Mouse (Mus musculus) neutrophil, adult 5-6 weeks (primary cell): Measurements from ENCODE around the gene Cacna1f. TPM values are rescaled to one million over a fixed set of nuclear protein-coding genes. Genes with fewer than 3 reads are reported as not detected.

Experiments
- ATAC-seq: fragments of 151-379, 151-347 bp; 2 replicates; pipeline ENCODE4 v1.8.0; 2017; ENCODE audit warnings: mild to moderate bottlenecking, moderate TSS enrichment; ENCODE audit not compliant: insufficient number of reproducible peaks, poor library complexity, low FRiP score, severe bottlenecking; ENCODE audit errors: extremely low read depth
- total RNA-seq: library from RNA; stranded (forward); fragments of 200-1000 nt; gene quantifications from 2 replicates; pipeline ENCODE4 v1.2.3, GENCODE M21; 2017

The Cacna1f gene
- total RNA-seq, 1 experiment from 2014 or later = not detected

- ATAC-seq = no peak
These were observed 3.8 kb downstream of the Cacna1f start for GRCm38 (mm10) chrX:7610536-7611258.

DNA sequence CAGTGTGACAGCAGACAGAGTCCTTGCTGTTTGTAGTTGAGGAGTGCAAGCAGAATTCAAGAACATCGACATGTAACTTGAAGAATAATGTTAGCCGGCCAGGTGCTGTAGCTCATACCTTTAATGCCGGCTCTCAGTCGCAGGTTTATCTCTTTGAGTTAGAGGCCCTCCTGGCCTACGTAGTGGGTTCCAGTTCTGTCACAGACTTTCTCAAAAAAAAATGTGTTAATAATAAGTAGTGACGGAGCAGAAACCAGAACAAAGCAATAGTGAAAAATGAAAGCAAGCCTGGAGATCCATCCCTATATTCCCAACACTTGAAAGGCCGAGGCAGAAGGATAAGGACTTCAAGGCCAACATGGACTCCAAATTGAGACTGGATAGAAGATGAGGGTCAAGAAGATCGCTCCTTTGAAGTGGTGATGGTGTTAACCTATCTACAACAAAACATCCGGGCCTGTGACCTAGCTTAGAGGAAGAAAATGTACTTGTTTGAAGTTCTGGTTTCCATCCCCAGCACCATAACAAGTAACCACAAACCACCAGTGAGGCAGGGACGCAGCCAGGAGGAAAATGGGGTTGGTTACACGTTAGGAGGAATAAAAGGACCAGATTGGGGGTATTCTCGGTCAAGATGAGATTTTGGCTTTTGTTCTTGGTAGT is 11.1 kb downstream of the Cacna1f start:
- no peak for ATAC-seq

DNA sequence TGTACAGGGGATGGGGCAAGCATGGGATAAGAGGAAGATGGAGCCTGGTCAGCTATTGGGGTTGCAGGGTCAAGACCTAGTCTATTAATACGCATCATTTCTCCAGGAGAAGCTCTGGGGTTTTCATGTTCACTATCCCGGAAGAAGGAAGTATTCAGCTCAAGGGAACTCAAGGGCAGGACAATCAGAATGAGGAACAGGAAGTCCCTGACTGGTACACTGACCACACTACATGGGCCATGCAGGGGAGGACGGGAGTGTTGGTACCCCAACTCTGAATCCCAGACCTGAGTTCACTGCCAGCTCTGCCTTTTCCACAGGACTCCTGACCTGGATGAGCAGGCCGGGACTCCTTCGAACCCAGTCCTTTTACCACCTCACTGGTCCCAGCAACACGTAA is 25.7 kb downstream of the Cacna1f start:
- 0 out of 2 replicates have a peak, but pooled peaks have one; percentile 23 for ATAC-seq

DNA sequence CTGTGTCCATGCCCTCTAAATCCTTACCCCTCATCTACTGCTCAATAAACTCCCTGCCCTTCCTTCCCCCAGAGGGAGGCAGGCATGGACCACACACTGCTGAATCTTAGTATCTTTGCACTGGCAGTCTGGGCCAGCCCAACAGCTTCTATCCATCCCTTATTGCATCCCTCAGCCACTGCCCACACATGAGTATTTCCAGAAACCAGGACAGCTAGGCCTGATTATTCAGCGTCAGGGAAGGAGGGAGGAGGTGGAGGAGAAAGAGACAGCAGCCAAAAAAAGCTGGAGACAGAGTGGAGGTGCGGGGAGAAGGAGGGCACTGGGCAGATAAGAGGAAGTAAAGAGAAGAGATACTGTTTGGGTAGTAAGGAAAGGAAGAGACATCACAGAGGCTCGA is 28.2 kb downstream of the Cacna1f start:
- no peak for ATAC-seq

DNA sequence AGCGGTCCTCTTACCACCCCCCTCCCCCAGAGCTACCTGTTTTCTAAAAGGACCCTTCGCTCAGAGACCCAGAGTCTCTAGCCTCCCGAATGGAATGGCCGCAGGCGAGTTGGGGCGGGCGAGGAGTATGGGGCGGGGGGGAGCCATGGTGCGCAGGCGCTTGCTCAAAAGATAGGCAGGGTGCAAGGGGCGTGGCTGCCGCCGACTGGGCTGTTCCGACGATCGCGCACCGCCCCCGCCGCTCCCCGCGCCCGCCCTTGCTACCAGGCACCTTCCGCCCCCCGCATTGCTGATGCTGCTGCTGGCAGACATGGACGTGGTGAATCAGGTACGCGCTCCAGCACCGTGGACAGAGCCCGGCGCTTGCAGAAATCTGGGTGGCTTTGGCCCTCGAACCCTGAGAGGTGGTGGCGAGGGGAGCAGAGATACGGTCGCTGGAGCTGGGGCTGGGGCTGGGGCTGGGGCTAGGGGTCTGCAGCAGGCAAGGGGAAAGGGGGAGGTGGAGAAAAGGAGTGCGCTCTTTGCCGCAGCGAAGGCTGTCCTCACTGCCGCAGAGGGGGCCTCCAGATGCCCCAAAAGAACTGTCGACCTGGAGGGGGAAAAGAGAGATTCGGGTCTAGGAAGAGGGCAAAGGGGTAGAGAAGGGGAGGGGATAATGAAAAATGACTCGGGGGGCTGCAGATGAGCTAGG is 31.7 kb downstream of the Cacna1f start, which contains the start of gene Syp:
TSS of gene Syp (plus strand) at position 71 of the 691 bp plus-strand sequence.
- ATAC-seq = peak; percentile 79

DNA sequence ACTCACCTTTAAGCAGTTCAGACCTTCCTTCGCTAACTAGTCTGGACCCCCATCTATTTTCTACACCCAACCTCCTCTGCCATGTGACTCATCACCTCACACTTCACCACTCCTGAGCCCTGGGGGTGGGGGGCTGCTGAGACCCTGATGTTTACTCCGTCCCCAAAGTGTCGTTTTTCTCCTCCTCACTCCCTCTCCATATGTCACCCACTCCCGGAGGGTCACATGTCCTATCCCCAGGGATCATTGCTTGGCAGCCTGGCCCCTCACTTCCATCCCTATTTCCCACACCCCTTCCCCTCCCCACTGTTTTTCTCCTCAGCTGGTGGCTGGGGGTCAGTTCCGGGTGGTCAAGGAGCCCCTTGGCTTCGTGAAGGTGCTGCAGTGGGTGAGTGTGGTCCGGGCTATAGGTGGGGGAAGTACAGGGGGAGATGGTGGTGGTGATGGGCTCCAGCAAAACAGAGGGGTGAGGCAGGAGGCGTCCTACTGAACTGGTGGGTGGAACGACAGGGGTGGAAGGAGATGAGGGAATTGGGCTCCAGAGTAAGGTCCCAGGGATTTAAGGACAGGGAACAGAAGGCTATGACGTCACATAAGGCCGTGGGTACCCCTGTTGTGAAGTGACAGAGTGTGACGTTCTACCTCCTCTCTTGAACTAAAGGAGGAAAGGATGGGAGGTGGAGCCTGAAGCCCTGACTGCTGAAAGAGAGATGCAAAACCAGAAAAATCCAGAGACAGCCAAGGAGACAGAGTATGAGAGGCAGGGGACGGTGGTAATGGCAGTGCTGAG is 32.8 kb downstream of the Cacna1f start:
- no peak for ATAC-seq

GRCm38 (mm10) chrX:7640785-7641184 is 33.9 kb downstream of the Cacna1f start:
- no peak for ATAC-seq

- peak; percentile 21; the same call in 1 of the 2 replicates for ATAC-seq
These were observed 38.5 kb downstream of the Cacna1f start for GRCm38 (mm10) chrX:7645349-7645748.

DNA sequence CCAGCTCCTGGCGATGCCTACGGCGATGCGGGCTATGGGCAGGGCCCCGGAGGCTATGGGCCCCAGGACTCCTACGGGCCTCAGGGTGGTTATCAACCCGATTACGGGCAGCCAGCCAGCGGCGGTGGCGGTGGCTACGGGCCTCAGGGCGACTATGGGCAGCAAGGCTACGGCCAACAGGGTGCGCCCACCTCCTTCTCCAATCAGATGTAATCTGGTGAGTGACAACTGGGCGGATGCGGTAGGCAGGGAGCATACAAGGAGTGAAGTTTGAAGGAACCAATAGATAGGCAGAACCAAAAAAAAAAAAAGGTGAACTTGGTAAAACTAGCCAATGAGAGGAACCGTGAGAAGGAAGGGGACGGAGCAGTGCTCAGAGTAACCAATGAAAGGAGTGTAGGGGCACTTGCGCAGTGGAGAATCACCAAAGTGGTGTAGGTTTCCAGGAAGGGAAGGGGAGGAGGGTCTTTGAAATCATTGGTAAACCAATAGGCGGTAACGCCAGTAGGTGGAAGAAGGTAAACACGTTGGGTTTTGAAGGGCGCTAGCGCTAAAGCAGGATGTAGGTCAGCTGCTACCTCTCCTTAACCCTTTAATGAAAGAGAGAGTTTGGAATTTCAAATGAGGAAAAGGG is 41.9 kb downstream of the Cacna1f start:
- peak; percentile 92 for ATAC-seq

- peak; percentile 97 for ATAC-seq
These were observed 50.3 kb downstream of the Cacna1f start, which contains the start of gene Prickle3 for GRCm38 (mm10) chrX:7657221-7657639. Gene Prickle3 (plus strand): TSS chrX:7657260.

DNA sequence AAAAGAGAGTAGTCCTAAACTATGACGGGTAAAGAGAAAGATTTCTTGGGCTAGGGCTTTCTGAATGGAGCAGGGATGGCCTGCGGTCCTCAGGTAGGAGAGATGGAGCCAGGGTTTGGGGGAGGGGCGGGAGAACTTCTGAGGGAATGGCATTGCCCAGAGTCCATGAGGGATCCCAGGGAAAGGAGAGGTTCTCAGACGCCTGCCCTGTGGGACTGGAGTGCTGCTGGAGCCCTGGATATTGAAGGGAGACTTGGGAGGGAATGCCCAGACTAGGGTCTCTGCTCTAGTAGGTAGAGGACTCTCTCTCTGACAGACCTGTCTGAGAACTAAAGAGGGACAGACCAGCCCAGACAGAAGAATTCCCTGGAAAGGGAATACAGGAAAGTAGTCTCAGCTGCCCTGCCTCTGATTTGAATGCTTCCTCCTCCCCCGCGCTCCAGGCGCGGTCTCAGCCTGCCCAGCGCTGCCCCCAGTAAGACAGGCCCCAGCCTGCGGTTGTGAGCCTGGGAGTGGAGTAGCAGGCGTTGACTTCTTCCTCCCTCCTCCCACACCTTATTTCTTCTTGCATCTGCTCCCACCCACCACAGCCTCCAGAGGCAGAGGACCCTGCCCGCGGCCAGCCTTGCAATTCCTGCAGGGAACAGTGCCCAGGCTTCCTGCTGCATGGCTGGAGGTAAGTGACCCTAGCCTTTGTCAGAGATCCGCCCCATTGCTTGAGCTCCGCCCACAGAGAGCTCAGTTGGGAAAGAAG is 51.3 kb downstream of the Cacna1f start:
- ATAC-seq = no peak

- ATAC-seq = no peak
These were observed 52.1 kb downstream of the Cacna1f start for GRCm38 (mm10) chrX:7658785-7659589.

- no peak for ATAC-seq
These were observed 54.2 kb downstream of the Cacna1f start for GRCm38 (mm10) chrX:7661086-7661485.

DNA sequence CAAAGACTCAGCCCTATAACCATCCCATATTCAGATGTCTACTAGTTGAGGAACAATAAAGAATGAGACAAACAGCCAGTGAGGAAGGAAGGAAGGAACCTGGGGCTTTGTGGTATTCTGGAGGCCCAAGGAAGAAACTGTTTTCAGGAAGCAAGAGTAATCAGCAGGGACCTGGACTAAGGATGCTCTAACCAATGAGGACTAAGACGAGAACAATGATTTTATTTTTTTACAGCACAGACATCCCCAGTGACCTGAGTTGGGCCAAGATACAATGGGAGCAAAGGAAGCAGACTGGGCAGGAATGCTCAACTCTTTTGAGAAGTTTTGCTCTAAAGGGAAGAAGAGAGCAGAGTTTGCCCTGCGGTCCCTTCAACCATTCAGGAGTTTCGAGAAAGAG is 56.1 kb downstream of the Cacna1f start:
- no peak for ATAC-seq

- no peak for ATAC-seq
These were observed 57.9 kb downstream of the Cacna1f start for GRCm38 (mm10) chrX:7664791-7665190.

DNA sequence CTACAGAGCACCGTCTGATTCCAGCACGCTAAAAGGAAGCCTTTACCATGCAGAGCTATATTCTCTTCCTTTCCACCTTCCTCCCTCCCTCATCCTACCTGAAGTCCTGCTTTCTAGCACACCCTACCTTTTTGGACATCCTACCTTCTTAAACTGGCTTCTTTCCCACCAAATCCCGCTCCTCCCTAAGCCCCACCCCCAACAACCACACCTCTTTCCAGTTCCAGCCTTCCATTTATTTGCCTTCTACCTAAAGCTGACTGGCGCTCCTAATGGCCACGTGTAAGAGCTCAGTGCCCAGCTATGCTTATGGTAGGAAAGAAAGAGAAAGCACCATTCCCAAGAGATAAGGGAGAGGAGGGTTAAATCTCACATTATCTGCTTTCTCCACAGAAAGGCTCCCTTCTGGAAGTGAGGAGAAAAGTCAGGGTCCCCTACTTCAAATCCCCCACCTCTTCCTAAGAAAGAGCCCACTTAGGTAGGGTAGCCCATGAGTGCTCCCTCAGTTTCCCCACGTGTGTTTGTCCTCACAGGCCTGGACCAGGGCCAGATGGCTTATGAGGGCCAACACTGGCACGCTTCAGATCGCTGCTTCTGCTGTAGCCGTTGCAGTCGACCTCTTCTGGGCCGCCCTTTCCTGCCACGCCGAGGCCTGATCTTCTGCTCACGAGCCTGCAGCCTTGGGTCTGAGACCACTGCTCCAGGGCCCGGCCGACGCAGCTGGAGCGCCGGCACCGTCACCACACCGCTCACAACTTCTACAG is 59.0 kb downstream of the Cacna1f start:
- no peak for ATAC-seq
